Mouse (Mus musculus): ENCODE data around the gene Per2.

DNA sequence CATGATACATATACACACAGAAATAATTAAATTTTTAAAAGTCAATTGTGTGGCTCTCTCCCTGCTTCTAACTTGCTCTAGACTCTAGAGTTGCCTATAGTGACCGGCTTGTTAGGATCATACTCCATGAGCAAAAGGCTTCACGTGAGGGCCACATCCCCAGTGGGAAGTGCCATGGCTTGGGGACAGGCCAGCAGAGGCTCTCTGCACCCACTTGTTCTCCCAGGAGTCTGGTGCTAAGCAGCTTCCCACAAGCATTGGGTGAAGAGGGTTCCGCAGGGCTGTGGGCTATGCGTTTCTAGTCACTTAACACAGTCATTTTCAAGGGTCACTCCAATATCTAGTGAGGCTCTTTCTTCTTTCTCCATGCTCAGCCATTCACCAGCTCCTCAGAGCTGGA is 2.0 kb downstream of the Per2 start:
- TF ChIP-seq POLR2A (IDR thresholded peaks at IDR 0.05; ENCODE audit: low read depth, low read length) (no peak), CTCF (IDR thresholded peaks at IDR 0.05; ENCODE audit: extremely low read depth, insufficient read length, insufficient replicate concordance, low read depth, low read length) (no peak)

Measured in small intestine, adult 2 months (tissue).